Mouse (Mus musculus): Measurements from ENCODE around the gene Kcnq5.

GRCm38 (mm10) chr1:21770494-21770893 is 191.2 kb downstream of the Kcnq5 start:
- TF ChIP-seq GATA1 (IDR thresholded peaks at IDR 0.05; ENCODE audit: low read length): no peak
- no peak for TF ChIP-seq TAL1 (IDR thresholded peaks at IDR 0.05; ENCODE audit: low read length)

Measured in erythroblast, embryonic 14.5 days (primary cell).